Mouse (Mus musculus): ENCODE measurements around the gene Ulk3. TPM values are rescaled to one million over a fixed set of nuclear protein-coding genes. Genes with fewer than 3 reads are reported as not detected.
A peak's percentile ranks its signal among the peaks of the same experiment; 100 is the strongest.

Ulk3 gene
- polyA plus RNA-seq, 1 experiment from 2014 or later, result 16.3 TPM

DNA sequence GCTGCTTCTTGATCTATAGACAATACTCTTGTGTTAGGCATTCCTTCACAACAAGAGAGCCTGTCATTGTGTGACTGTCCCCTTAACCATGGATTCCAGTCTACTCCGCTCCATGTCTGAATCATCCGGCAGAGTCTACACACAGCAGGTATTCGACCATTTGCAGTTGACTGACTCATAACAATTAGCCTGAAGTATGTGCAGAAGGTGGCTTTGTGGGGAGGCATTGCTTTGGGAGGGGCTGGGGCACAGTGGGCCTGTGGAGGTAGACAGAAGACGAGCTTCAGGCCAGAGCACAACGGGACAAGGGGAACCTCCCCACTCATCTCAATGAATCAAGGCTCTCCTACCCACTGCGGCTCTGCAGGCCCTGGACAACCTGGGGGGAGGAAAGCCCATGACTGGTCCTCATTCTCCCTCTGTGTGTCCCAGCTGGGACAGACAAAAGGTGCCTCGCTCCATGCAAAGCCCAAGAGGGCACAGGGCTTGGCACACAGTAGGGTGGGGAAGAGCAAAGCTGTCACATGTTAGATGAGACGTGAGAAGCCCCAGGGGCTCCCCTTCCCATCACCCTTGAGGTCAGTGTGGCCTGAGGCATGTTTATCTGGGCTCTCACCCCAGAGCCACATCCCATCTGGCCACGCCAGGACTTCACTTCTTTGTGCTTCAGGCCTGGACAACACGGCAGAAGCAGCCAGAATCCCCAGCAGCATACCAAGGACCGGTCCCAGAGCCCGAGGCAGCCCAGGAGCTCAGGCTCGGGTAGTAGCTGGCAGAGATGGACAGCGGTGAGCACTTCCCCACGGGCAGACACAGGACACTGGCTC lies 36.6 kb downstream of the Ulk3 start:
- Histone ChIP-seq H3K27ac (no peak overlapping the region), H3K9ac (no peak overlapping the region), H3K4me2 (replicated peaks) (no peak overlapping the region), H3K27me3 (replicated peaks) (no peaks in the 10 kb centered on the region), H3K9me3 (no peaks in the 10 kb centered on the region), H3K36me3 (peaks cover 41% of the 10 kb centered on the region), H3K4me1 (replicated peaks) (no peaks in the 10 kb centered on the region), H3K4me3 (replicated peaks) (no peak overlapping the region)
- ATAC-seq, result no peak
- WGBS, result 85% methylated on average over 15 of the region's 15 CpGs

GRCm38 (mm10) chr9:57627191-57627590 lies 37.9 kb downstream of the Ulk3 start:
- Histone ChIP-seq H3K9ac (no peak overlapping the region), H3K27me3 (replicated peaks) (no peaks in the 10 kb centered on the region), H3K27ac (no peak overlapping the region), H3K9me3 (no peaks in the 10 kb centered on the region), H3K4me2 (replicated peaks) (no peak overlapping the region), H3K4me3 (replicated peaks) (no peak overlapping the region), H3K4me1 (replicated peaks) (no peaks in the 10 kb centered on the region), H3K36me3 (peaks cover 42% of the 10 kb centered on the region)
- 92% methylated on average over 17 of the region's 17 CpGs for WGBS
- ATAC-seq, result no peak

DNA sequence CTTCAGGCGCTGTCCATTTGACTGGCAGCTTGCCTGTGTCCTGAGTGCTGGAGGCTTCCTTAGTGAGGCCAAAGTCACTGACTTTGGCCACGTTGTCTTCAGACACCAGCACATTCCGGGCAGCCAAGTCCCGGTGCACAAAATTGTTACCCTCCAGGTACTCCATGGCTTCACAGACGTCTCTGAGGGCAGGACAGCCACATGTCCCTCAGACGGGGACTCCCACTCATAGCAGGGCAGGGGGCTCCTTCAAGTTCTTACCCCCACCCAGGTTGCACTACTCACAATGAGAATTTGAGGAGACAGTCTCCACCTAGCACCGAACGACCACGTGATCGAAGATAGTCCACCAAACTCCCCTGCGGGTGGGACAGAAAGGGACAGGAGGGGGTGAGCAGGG lies 38.6 kb downstream of the Ulk3 start:
- H3K4me1 ChIP-seq (replicated peaks), result no peaks in the 10 kb centered on the region
- 89% methylated on average over 11 of the region's 11 CpGs for WGBS
- H3K4me3 ChIP-seq (replicated peaks), result no peak overlapping the region
- H3K9me3 ChIP-seq, result no peaks in the 10 kb centered on the region
- no peak overlapping the region for H3K9ac ChIP-seq
- no peak for ATAC-seq
- no peak overlapping the region for H3K27ac ChIP-seq
- no peak overlapping the region for H3K4me2 ChIP-seq (replicated peaks)
- no peaks in the 10 kb centered on the region for H3K27me3 ChIP-seq (replicated peaks)
- peaks cover 42% of the 10 kb centered on the region for H3K36me3 ChIP-seq

DNA sequence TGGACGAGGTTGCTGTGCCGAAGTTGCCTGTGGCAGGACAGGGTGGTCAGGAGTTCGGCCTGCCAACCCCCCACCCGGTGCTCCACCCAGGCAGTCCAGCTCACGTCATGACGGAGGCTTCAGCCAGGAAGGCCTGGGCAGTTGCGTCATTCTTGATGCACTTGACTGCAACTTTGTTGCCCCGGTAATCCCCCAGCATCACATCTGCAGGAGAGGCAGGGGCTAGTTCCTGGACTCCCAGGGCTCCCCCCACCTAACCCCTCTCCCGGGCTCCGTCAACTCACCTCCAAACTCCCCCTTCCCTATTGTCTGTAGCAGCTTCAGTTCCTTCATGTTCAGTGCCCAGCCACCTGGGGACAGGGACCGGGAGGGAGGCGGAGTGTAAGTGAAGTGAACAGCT lies 39.5 kb downstream of the Ulk3 start:
- peaks cover 5% of the 10 kb centered on the region; the same call in 1 of the 2 replicates for H3K4me1 ChIP-seq (replicated peaks)
- 90% methylated on average over 12 of the region's 12 CpGs for WGBS
- H3K9ac ChIP-seq, result no peak overlapping the region
- ATAC-seq, result no peak
- no peak overlapping the region for H3K27ac ChIP-seq
- peaks cover 42% of the 10 kb centered on the region for H3K36me3 ChIP-seq
- no peaks in the 10 kb centered on the region for H3K9me3 ChIP-seq
- H3K4me2 ChIP-seq (replicated peaks), result no peak overlapping the region
- no peak overlapping the region for H3K4me3 ChIP-seq (replicated peaks)
- no peaks in the 10 kb centered on the region for H3K27me3 ChIP-seq (replicated peaks)

DNA sequence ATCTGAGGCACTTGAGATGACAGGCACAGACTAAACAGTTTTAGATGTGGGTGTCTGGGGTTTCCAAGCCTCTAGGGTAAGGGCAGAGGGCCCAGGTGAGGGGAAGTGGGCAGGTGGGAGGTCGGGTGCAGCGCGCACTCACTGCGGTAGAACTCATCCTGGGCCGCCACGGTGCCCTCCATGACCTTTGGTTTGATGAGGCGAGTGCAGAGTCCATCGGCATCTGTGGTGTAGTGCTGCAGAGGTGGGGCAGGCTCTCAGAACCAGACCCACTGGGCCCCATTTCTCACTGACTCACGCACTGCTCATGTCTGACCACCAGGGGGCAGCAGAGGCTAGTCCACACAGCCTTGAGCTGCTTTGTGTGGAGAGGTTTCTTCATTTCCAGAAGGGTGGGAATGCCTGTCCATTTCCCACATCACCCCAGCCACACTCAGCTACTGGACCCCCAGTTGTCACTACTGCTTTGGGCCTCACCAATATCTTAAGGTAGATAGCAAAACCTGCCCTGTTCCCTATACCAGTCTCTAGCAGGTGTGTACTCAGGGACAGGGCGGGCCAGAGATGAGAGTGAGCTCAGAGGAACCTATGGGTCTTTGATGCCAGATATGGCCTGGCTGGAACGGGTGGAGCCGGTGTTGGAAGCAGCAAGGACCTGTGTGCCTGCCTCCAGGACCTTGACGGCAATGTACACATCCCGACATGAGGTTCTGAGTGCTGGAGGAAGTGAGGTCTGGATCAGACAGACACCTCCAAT lies 40.0 kb downstream of the Ulk3 start:
- Histone ChIP-seq H3K27ac (no peak overlapping the region), H3K4me2 (replicated peaks) (no peak overlapping the region), H3K9ac (no peak overlapping the region), H3K27me3 (replicated peaks) (no peaks in the 10 kb centered on the region), H3K9me3 (no peaks in the 10 kb centered on the region), H3K4me1 (replicated peaks) (peaks cover 11% of the 10 kb centered on the region), H3K4me3 (replicated peaks) (no peak overlapping the region), H3K36me3 (peaks cover 42% of the 10 kb centered on the region)
- peak; percentile 72 for ATAC-seq
- 58% methylated on average over 14 of the region's 14 CpGs for WGBS

DNA sequence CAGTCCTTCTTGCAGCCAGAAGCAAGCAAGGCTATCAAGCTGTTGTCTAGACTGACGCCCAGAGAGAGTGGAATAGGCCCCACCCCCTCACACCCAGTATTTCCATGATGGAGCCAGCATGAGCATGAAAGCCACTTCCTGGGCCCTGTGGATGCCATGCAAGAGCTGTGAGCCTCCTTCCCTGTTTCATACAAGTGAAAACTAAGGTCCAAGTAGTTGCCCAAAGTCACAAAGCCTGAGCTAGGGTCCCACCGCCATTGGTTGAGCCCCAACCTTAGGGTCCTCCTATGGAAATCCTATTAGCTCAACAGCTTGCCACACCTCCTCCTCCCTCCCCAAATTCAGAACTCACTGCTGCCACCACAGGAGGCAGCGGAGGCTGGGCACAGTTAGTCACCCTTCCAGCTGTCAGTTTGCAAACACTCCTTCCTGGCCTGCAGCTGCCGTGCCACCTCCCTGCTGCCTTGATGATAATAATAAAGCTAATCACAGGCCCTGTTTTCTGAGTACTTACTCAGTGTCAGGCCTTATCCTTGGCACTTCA lies 44.3 kb downstream of the Ulk3 start:
- H3K4me1 ChIP-seq (replicated peaks), result peaks cover 35% of the 10 kb centered on the region
- no peak overlapping the region for H3K27ac ChIP-seq
- no peak overlapping the region for H3K9ac ChIP-seq
- WGBS, result 42% methylated on average over 4 of the region's 4 CpGs
- no peak for ATAC-seq
- peaks cover 17% of the 10 kb centered on the region for H3K36me3 ChIP-seq
- H3K27me3 ChIP-seq (replicated peaks), result no peaks in the 10 kb centered on the region
- no peak overlapping the region for H3K4me2 ChIP-seq (replicated peaks)
- no peak overlapping the region for H3K4me3 ChIP-seq (replicated peaks)
- H3K9me3 ChIP-seq, result no peaks in the 10 kb centered on the region

DNA sequence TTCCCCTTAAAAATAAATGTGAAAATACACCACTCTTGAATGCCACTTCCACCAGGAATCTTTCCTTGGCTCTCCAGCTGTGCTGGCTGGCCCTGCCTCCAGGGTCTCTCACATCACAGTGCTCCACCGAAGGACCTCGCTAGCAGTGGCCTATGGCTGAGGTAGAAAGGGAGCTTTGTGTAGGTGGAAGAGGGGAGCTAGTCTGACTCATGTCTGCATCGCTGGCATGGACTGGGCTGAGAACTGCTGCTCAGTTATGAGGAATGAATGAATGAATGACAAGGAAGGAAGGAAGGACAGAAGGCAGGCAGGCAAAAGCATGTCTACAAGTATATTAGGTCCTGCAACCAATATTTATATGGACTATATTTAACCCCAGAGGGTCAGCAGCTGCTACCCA lies 48.0 kb downstream of the Ulk3 start:
- WGBS, result 66% methylated on average over 3 of the region's 3 CpGs
- Histone ChIP-seq H3K4me1 (replicated peaks) (peaks cover 73% of the 10 kb centered on the region), H3K9me3 (no peaks in the 10 kb centered on the region), H3K27ac (peak overlapping the region; percentile 89), H3K4me2 (replicated peaks) (peak overlapping the region; percentile 66), H3K4me3 (replicated peaks) (no peak overlapping the region), H3K9ac (0 out of 2 replicates have a peak overlapping the region, but pooled peaks have one; percentile 32), H3K27me3 (replicated peaks) (no peaks in the 10 kb centered on the region), H3K36me3 (no peaks in the 10 kb centered on the region)
- ATAC-seq, result no peak

DNA sequence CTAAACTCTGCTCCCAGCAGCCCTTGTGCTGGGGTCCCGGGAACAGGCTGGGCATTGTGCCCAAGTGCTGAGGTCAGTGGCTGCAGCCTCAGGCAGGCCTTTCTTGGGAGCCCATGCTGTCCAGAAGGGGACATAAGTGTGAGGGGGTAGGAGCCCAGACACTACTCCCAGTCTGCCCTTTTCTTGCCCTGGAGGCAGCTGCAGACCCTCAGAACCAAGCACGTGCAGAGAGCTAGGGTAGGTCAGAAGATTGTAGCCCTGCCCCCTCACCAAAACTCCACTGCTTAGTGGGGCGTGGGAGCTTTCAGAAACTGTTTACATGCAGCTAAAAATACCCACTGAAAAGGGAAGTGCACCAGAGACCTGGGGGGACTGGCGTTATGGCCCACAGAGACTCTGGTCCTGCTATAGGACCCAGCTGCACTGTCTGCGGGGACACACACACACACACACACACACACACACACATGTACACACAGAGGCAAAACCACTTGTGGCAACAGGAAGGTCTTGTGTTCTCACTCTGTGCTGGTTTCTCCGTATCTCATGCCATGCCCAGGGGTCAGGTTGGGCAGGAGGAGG lies 48.6 kb downstream of the Ulk3 start:
- Histone ChIP-seq H3K9ac (peak overlapping the region; percentile 32; the same call in 1 of the 2 replicates), H3K36me3 (no peaks in the 10 kb centered on the region), H3K4me3 (replicated peaks) (peak overlapping the region; percentile 10), H3K27me3 (replicated peaks) (no peaks in the 10 kb centered on the region), H3K4me2 (replicated peaks) (peak overlapping the region; percentile 66), H3K4me1 (replicated peaks) (peaks cover 78% of the 10 kb centered on the region), H3K9me3 (no peaks in the 10 kb centered on the region), H3K27ac (peak overlapping the region; percentile 89)
- 13% methylated on average over 6 of the region's 6 CpGs for WGBS
- peak; percentile 23 for ATAC-seq

DNA sequence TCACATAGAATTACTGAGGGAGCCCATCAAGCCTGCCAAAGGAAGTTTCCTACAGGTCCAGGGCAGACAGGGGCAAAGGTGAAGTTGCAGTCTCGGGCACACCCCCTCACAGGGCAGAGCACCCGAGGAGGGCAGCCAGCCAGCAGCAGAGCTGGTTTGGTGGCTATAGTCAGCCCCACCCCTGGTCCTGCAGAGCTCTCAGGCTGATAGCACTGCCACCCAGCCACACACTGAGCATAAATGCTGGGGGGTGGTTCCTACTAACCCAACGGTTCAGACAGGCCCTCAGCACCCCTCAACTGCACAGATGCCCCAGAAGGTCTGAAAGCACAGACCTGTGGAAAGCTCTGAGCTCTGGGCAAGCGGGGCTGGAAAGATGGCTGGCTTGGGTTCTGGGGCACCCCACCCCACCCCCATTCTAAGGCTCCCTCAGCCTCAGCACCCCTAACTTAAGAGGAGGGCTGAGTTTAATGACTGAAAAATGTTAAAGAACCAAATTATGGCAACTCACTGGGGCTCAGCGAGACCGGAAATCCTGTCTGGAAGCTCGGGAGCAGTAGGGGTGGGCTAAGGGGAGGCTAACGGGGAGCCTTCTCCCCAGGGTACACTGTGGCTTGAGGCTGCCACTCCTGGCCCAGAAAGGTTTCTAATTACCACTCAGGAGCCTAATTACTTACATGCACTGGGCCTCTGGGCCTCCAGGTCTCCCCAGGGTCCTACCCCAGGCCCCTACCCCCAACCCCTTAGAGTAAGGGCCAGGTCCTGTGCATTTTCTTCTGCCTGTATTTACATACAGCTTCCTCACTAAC lies 49.6 kb downstream of the Ulk3 start:
- Histone ChIP-seq H3K9ac (peak overlapping the region; percentile 32; the same call in 1 of the 2 replicates), H3K4me3 (replicated peaks) (peak overlapping the region; percentile 10; the same call in 1 of the 2 replicates), H3K9me3 (no peaks in the 10 kb centered on the region), H3K4me1 (replicated peaks) (peaks cover 82% of the 10 kb centered on the region), H3K36me3 (no peaks in the 10 kb centered on the region), H3K27ac (peak overlapping the region; percentile 89), H3K27me3 (replicated peaks) (no peaks in the 10 kb centered on the region), H3K4me2 (replicated peaks) (peak overlapping the region; percentile 66)
- ATAC-seq, result peak; percentile 86
- 24% methylated on average over 8 of the region's 8 CpGs for WGBS

DNA sequence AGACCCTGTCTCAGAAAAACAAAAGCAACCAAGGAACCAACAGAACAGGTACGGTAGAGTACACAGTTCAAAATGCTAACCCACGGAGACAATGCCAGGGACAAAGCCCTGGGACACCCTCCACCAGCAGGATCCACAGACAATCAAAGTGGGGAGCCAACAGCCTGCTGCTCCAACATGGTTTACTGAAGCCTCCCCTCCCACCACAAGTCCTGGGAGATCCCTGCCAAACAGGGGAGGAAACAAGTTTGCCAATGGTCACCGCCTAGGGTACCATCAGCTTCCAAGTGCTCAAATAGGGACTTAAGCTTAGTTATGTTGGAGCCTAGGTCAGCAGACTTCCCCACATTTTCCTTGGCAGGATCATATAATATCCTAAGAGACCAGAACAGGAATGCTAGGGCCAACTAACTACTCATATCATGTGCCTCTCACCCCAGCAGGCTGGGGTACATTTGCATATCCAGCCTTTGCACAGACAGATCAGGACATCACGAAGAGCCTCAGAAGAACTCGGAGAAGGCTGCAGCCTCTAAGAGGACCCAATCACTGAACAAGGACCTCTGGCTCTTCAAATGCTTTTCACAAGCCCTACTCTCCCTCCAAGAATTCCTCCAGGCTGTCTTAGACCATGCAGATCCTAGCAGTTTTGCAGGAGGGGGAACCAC lies 50.5 kb downstream of the Ulk3 start:
- peak overlapping the region; percentile 31 for H3K4me3 ChIP-seq (replicated peaks)
- H3K4me2 ChIP-seq (replicated peaks), result peak overlapping the region; percentile 66
- H3K27ac ChIP-seq, result peak overlapping the region; percentile 89
- peaks cover 80% of the 10 kb centered on the region for H3K4me1 ChIP-seq (replicated peaks)
- H3K27me3 ChIP-seq (replicated peaks), result no peaks in the 10 kb centered on the region
- ATAC-seq, result no peak
- H3K9me3 ChIP-seq, result no peaks in the 10 kb centered on the region
- 58% methylated on average over 5 of the region's 5 CpGs for WGBS
- H3K9ac ChIP-seq, result peak overlapping the region; percentile 24
- no peaks in the 10 kb centered on the region for H3K36me3 ChIP-seq

DNA sequence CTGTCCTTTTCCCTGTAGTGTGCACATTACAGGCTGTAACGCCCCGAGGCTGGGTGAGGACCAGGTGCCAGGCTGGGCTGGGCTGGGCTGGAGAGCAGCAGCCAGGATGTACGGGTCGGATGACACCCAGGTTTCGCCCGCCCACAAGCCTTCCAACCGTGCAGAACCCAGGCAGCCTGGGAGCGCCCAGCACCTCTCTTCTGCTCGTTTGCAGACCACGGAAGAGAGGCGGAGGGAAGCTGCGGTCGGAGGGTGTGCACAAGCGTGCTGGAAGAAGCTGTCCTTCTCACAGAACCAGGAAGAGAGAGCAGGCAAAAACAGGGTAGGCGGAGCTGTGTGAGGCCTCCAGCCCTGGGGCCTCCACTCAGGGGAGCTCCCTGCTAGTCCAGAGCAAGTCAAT lies 51.1 kb downstream of the Ulk3 start:
- 2% methylated on average over 15 of the region's 15 CpGs for WGBS
- Histone ChIP-seq H3K9ac (peak overlapping the region; percentile 24), H3K4me1 (replicated peaks) (peaks cover 79% of the 10 kb centered on the region), H3K4me3 (replicated peaks) (peak overlapping the region; percentile 31), H3K27me3 (replicated peaks) (no peaks in the 10 kb centered on the region), H3K36me3 (no peaks in the 10 kb centered on the region), H3K9me3 (no peaks in the 10 kb centered on the region), H3K27ac (peak overlapping the region; percentile 89), H3K4me2 (replicated peaks) (peak overlapping the region; percentile 66)
- peak; percentile 70 for ATAC-seq

All from intestine, embryonic 15.5 days (tissue).